Mouse (Mus musculus) adrenal gland, adult 8-10 months (tissue): ENCODE results near the gene Olfr1274-ps. TPM values are rescaled to one million over a fixed set of nuclear protein-coding genes. Genes with fewer than 3 reads are reported as not detected.
"Not testable (repeated sequence)": the region's sequence is repeated elsewhere in the genome, so short reads cannot be mapped to it uniquely, and the experiment has no call there.

Source experiments
- DNase-seq: peaks from one replicate; pipeline ENCODE4 v3.0.0; 2022
- total RNA-seq, 4 experiments: library from RNA; stranded (reverse); gene quantifications; 2 replicates each; pipeline ENCODE4 v1.2.4; 2022

Olfr1274-ps gene
- total RNA-seq: not detected

GRCm38 (mm10) chr2:90398633-90399107 lies at the start of gene Olfr1274-ps:
Gene Olfr1274-ps (plus strand): TSS chr2:90398683.
- DNase-seq: not testable (repeated sequence)

- DNase-seq: not testable (repeated sequence)
Measured at GRCm38 (mm10) chr2:90351047-90351446, 47.4 kb upstream of the Olfr1274-ps start.

GRCm38 (mm10) chr2:90351540-90351939 lies 46.9 kb upstream of the Olfr1274-ps start:
- DNase-seq: not testable (repeated sequence)

- not testable (repeated sequence) for DNase-seq
Measured at GRCm38 (mm10) chr2:90359229-90359628, 39.3 kb upstream of the Olfr1274-ps start.

GRCm38 (mm10) chr2:90360199-90360598 lies 38.3 kb upstream of the Olfr1274-ps start:
- not testable (repeated sequence) for DNase-seq

GRCm38 (mm10) chr2:90414110-90414821 lies 15.8 kb downstream of the Olfr1274-ps start:
- not testable (repeated sequence) for DNase-seq

- not testable (repeated sequence) for DNase-seq
Measured at GRCm38 (mm10) chr2:90422282-90422681, 23.8 kb downstream of the Olfr1274-ps start.

GRCm38 (mm10) chr2:90424937-90425336 lies 26.5 kb downstream of the Olfr1274-ps start:
- DNase-seq: not testable (repeated sequence)

GRCm38 (mm10) chr2:90428988-90429717 lies 30.7 kb downstream of the Olfr1274-ps start:
- not testable (repeated sequence) for DNase-seq

- not testable (repeated sequence) for DNase-seq
Measured at GRCm38 (mm10) chr2:90429782-90430181, 31.3 kb downstream of the Olfr1274-ps start.

- DNase-seq: not testable (repeated sequence)
Measured at GRCm38 (mm10) chr2:90437453-90437852, 39.0 kb downstream of the Olfr1274-ps start.

GRCm38 (mm10) chr2:90440169-90440568 lies 41.7 kb downstream of the Olfr1274-ps start:
- DNase-seq: not testable (repeated sequence)

- not testable (repeated sequence) for DNase-seq
Measured at GRCm38 (mm10) chr2:90441811-90442210, 43.3 kb downstream of the Olfr1274-ps start.

GRCm38 (mm10) chr2:90443811-90444210 lies 45.3 kb downstream of the Olfr1274-ps start:
- no peak for DNase-seq

- DNase-seq: no peak
Measured at GRCm38 (mm10) chr2:90448967-90449740, 50.7 kb downstream of the Olfr1274-ps start.

GRCm38 (mm10) chr2:90452380-90452779 lies 53.9 kb downstream of the Olfr1274-ps start:
- no peak for DNase-seq

Other genes with a start within 250 kb of the Olfr1274-ps start
- not detected for gene Olfr1270, start 245.6 kb upstream of the Olfr1274-ps start, total RNA-seq
- gene Olfr1506, start 174.2 kb upstream of the Olfr1274-ps start, total RNA-seq: under 1 TPM in 1 of 4 experiments, not detected in 3; 0.11 TPM
- gene Olfr142, start 141.1 kb upstream of the Olfr1274-ps start, total RNA-seq: not detected
- not detected for gene Olfr1271, start 127.7 kb upstream of the Olfr1274-ps start, total RNA-seq
- gene Olfr1272, start 105.8 kb upstream of the Olfr1274-ps start, total RNA-seq: not detected
- under 1 TPM in 1 of 4 experiments, not detected in 3; 0.15 TPM for gene Gm13769, start 76.5 kb upstream of the Olfr1274-ps start, total RNA-seq
- 10 to 100 TPM; 13.5 to 33.1 (median 23.3) TPM for gene Ptprj, start 182.0 kb downstream of the Olfr1274-ps start, total RNA-seq